Mouse (Mus musculus) heart, postnatal 10 days (tissue): ENCODE data around the gene Atp6v0a2. TPM values are rescaled to one million over a fixed set of nuclear protein-coding genes. Genes with fewer than 3 reads are reported as not detected.
"Not testable (repeated sequence)": the region's sequence is repeated elsewhere in the genome, so short reads cannot be mapped to it uniquely, and the experiment has no call there.

ENCODE experiments used
- DNase-seq, 2 experiments: peaks; one replicate each; pipeline ENCODE4 v3.0.0; 2021
- intact Hi-C: fragments of 180-260 bp; cut with DNase I; formaldehyde crosslinking; loops from one replicate; pipeline ENCODE4 v1.15.1; 2025
- total RNA-seq, 2 experiments: library from RNA; stranded (reverse); gene quantifications; 2 replicates each; pipeline ENCODE4 v1.2.3; 2021

Gene Atp6v0a2
- total RNA-seq = 10 to 100 TPM; 34.5 to 35.9 TPM

DNA sequence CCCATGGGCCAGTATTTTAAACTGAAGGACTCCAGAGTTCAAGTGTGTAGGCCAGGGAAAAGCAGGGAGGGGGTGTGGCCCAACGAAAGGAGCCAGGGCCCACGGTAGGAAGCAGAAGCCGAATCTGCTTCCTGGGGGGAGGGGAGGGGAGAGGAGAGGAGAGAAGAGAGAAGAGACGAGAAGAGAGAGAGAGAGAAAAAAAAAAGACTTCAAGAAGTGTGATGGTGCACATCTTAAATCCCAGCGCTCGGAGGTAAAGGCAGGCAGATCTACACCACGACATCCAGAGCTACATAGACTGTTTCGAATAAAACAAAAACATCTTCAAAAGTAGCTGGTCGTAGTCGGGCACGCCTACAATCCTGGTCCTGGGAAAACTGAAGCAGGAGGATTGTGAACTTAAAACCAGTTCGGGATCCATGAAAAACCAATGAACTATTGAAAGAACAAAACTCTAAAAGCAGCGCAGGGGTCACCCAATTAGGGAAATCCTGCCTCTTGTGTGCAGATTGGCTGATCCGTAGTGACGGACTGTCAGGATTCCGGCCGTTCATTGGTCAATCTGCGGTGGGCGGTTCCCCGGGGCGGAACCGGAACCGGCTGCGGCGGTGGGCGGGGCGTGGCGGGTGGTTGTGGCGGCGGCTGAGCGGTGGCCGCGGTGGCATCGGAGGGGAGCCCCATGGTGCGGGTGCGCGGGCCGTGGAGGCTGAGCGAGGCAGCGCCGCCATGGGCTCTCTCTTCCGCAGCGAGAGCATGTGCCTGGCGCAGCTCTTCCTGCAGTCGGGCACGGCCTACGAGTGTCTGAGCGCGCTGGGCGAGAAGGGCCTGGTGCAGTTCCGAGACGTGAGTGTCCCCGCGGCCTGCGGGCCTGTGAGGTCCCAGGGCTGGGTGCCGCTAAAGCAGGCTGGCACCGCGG, at the start of gene Atp6v0a2:
Atp6v0a2 (plus strand) TSS at position 129 of the 916 bp plus-strand sequence.
- peak; percentile 97 to 99 for DNase-seq
- intact Hi-C loops = loop anchor here (2.0 kb wide), 1 partner anchor 30 kb away; no protein-coding TSS in a partner anchor

DNA sequence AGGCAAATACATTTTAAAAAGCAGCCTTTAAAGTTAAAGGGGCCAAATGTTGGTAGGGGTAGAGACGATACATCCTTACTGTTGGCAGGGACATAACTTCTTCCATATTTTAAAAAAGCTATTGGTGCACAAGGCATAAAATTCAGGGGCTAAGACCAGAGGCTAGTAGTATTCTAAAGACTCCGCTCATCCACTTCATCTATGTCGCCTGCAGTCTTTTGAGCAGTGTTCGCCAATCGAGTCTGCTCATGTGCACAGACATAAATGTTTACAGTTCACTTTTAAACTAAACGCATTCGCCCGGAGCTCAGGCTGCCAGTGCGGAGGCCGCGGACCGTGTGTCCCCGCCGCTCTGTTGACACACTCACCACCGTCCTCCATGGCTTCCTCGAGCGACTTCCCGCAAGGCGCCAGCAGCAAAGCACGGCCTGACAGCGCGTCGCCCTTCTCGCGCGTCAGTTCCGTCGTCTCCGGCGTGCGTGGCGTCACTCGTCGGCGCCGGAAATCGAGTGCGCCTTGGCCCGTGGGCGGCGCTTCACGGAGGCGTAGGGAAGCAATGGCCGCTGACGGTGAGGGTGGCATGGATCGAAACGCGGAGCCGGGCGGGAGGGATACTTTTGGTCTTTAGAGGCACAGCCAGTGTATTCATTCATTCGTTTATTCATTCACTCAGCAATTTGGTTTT, 49.6 kb upstream of the Atp6v0a2 start, which contains the start of the genes Eif2b1 and Gtf2h3:
Eif2b1 (minus strand) TSS at position 499 of the 685 bp plus-strand sequence.
Gtf2h3 (plus strand) TSS at position 508 of the 685 bp plus-strand sequence.
- intact Hi-C loops = loop anchor here (2.0 kb wide), 1 partner anchor 26 kb away; the partner anchor contains the start of gene Ddx55
- DNase-seq = peak; percentile 95 to 97

DNA sequence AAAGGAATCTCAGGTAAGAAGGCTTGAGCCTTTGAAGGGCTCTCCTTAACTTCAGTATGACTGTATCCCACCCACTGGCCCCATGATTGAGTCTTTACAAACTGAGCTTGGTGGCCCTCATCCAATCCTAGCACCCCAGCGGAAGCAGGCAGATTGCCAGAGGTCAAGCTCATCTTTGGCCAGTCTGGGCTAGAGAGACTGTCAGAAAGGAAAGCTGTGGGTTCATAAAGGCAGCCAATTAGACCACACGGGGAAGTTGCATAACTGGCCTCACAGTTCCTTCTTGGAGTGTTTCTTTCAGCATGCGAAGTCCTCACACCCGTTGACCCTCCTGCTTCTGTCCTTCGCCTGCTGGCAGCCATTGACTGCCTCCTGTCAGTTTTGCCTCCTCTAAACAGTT, 45.9 kb upstream of the Atp6v0a2 start:
- intact Hi-C loops = no loop called here
- peak; percentile 12 to 15 for DNase-seq

DNA sequence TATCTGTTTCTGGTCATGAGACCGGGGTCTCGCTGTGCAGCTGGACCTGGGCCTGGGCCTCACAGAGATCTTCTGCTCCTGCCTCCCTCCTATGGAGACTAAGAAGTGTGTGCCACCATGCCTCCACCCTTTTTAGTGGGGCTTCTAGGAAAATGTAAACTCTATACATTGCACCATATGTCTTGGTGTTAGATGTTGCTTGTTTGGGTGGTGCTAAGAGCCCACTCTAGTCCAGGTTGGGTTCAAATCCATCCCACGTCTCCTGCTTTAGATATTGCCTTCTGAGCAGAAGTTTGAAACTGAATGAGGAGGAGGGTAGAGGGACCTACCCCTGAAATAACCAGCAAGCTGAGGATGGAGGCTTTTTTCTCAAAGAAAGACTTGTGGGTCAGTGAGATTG, 35.6 kb upstream of the Atp6v0a2 start:
- DNase-seq = no peak
- intact Hi-C loops = no loop called here

DNA sequence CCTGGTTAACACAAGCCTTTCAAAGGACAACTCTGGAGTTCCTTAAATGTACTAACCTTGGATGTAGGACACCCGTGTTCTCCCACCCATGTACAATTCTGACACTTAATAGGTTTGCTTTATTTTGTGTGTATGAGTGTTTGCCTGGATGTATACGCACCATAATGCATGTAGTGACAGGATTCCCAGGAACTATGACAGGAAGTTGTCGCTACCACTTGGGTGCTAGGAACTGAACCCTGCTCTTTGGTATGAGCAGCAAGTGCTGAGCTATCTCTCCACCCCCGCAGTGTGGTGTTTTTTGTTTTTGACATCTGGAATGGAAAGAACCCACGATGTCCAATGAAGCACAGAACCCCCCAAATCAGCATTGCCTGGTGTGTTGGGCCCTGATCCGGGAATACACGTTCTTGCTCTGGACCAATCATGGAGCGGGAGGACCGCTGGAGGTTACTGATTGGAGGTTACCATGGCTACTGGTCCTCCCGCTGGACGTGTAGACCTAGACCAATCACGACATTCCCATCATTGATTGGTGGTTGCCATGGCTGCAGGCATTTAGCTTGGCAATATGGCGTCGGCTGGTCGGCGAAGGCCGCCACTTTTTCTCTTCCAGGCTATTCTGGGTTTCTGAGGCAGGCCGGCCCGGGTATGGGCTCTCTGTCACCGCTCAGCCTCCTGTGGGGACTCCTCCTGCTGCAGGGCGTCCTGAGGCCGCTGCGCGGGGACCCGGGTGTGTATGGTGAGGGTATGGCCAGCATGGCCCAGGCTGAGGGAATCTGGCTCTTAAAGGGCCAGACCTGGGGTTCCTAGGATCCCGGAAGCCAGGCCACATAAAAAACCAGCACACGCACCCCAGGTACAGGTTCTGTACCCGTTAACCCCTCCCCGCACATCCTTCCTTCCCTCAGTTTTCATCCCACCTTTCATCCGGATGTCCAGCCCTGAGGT, 29.9 kb upstream of the Atp6v0a2 start:
- intact Hi-C loops = loop anchor here (2.0 kb wide), 1 partner anchor 30 kb away; the partner anchor contains the start of gene Atp6v0a2
- peak; percentile 96 to 97 for DNase-seq

GRCm38 (mm10) chr5:124599726-124600125, 28.6 kb upstream of the Atp6v0a2 start:
- not testable (repeated sequence) for DNase-seq
- intact Hi-C loops = loop anchor here (2.0 kb wide), 1 partner anchor 29 kb away; the partner anchor contains the start of gene Atp6v0a2

DNA sequence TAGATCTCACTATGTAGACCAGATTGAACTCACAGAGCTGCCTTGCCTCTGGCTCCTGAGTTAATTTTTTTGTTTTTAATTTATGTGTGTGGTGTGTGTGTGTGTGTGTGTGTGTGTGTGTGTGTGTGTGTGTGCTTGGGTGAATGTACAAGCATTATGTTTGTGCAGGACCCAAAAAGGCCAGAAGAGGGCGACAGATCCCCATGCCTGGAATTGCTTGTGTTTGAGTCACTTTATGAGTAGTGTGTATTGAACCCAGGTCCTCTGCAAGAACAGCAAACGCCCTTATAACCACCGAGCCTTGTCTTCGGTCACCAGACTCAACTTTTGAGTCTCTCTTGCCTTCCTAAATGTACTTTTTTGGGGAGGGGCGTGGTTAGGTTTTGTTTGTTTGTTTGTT, 26.0 kb upstream of the Atp6v0a2 start:
- intact Hi-C loops = loop anchor here (2.0 kb wide), 1 partner anchor 266 kb away; no protein-coding TSS in a partner anchor
- peak; percentile 35 to 73 for DNase-seq

- DNase-seq = peak; percentile 22 to 37
- intact Hi-C loops = no loop called here
These were observed 24.1 kb upstream of the Atp6v0a2 start for GRCm38 (mm10) chr5:124604296-124604695.

DNA sequence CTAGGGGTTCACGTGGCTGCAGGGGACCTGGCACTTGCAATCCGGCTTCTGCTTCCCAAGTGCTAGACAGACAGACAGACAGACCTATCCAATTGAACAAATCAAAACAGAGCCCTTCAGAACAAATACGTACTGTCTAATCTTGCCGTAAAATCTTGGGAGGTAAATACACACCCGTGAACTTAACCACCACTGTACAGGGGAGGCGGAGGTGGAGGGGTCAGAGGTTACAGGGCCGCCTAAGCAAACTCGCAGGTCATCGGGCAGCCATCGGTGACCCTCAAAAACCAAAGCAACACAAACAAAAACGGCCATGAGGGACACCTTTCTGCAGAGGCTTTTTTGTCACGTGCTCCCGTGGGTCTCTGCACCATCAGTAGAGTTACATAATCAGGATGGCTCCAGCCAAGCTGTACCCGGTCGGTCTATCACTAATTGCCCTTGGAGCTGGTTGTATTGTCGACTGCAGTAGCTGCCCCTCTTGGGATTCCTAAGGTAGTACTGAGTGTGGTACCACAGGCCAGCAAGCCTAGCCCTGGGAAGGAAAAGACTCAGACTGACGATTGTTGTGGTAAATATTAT, 23.2 kb upstream of the Atp6v0a2 start:
- intact Hi-C loops = no loop called here
- no peak for DNase-seq

DNA sequence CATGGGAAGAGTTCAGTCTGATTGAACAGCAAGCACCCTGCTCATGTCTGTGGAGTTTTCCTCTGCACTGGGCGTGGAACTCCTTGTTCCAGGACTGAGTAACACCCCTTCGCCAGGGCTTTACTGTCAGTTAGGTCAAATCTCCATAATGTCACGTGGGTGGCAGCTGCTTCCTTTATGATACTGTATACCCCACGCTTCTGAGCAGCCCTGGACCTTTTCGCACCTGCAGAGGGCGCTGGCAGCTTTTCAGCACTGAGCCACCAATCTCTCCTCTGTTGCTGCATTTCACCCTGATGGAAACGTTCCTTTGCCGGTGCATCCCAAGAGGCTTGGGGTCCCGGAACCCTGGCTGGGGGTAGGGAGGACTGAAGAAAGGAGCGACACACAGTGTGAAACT, 17.4 kb upstream of the Atp6v0a2 start:
- no peak for DNase-seq
- intact Hi-C loops = no loop called here

GRCm38 (mm10) chr5:124614709-124615108, 13.7 kb upstream of the Atp6v0a2 start:
- DNase-seq = peak; percentile 17 to 31
- intact Hi-C loops = no loop called here

DNA sequence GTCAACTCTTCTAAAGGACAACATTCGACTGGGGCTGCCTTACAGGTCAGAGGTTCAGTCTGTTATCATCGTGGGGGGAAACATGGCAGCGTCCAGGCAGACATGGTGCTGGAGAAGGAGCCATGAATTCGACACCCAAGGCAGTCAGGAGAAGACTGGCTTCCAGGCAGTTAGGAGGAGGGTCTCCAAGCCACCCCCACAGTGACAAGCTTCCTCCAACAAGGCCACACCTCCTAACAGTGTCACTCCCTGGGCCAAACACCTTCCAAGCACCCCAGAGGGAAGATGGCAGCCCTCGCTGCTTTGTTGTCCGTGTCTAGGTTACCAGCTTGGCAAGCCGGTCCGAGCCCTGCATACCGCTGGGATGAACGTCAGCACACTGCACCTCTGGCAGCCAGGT, 9.7 kb upstream of the Atp6v0a2 start:
- no peak for DNase-seq
- intact Hi-C loops = no loop called here

GRCm38 (mm10) chr5:124621362-124621761, 7.0 kb upstream of the Atp6v0a2 start:
- no peak for DNase-seq
- intact Hi-C loops = no loop called here

GRCm38 (mm10) chr5:124622890-124623289, 5.5 kb upstream of the Atp6v0a2 start:
- intact Hi-C loops = no loop called here
- DNase-seq = no peak

DNA sequence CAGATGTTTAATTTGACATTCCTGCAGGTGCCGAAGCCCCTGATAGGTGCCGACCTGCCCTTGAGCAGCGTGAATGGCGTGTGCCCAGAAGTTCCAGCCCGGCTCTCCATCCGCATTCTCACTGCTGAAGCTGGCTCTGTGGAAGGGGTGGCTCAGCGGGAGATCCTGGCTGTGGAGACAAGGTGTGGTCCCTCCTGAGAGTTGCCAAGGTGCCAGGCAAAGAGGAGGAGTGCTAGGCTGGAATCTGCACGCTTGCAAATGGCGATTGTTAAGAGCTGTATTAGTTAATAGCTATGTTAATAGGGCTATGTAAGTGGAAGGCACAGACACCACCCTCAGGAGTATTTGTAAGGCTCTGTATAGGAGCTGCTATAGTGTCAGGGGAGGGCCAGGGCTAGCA, 4.1 kb upstream of the Atp6v0a2 start:
- intact Hi-C loops = no loop called here
- DNase-seq = no peak

GRCm38 (mm10) chr5:124629641-124630040, 1.3 kb downstream of the Atp6v0a2 start:
- intact Hi-C loops = loop anchor here (2.0 kb wide), 1 partner anchor 31 kb away; no protein-coding TSS in a partner anchor
- peak in 1 of 2 experiments; percentile 11 for DNase-seq

DNA sequence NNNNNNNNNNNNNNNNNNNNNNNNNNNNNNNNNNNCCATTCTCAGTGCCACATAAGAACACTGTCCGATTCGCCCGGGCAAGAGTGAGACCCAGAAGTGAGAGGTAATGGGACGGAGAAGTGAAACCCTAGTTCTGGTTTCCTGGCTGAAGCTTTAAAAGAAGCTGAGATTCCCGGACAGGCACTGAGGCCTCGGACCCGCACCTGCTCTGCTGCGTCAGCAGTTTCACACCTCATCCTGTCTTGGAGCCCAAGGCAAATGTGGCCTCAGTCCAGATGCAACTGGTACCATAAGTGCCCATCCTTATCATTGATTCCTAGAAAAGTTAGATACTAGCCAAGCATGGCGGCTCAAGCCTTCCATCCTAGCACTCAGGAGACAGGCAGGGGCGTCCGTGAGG, 3.3 kb downstream of the Atp6v0a2 start:
- intact Hi-C loops = no loop called here
- DNase-seq = no peak

DNA sequence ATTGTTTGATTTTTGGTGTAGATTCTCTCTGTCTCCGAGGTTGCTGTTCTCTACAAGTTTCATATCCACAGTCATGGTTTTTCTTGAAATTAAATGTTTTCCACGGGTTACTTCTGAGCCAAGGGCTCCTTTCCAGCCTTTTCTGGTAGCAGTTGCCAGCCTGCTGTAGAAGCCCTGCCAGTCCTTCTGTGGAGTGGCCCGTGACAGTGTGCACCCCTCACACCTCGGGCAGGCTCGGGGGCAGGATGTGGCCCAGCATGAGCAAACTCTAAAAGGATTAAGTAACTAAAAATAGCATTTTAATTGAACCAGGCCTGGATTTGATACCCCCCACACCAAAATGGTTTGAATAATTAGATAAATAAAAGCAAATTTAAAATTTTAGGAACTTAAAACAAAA, 4.1 kb downstream of the Atp6v0a2 start:
- no peak for DNase-seq

GRCm38 (mm10) chr5:124633425-124633824, 5.0 kb downstream of the Atp6v0a2 start:
- intact Hi-C loops = no loop called here

More for the DNA sequence above, 4.1 kb downstream of the Atp6v0a2 start:
- intact Hi-C loops = no loop called here

DNA sequence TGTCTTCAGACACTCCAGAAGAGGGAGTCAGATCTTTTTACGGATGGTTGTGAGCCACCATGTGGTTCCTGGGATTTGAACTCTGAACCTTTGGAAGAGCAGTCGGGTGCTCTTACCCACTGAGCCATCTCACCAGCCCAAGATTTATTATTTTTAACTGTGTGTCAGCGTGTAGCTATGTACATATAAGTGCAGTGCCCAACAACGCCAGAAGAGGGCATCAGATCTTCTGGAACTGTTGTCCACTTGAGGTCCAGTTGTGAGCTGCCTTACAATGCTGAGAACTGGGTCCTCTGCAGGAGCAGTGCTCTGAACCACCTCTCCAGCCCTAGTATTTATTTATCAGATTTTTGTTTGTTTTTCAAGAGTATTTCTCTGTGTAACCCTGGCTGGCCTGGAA, 6.7 kb downstream of the Atp6v0a2 start:
- peak in 1 of 2 experiments; percentile 29 for DNase-seq
- intact Hi-C loops = not testable (repeated sequence)

More at GRCm38 (mm10) chr5:124633425-124633824, 5.0 kb downstream of the Atp6v0a2 start:
- no peak for DNase-seq
